Mouse (Mus musculus) myocyte (in vitro differentiated cells): ENCODE measurements around the gene Rnaseh2c. TPM values are rescaled to one million over a fixed set of nuclear protein-coding genes. Genes with fewer than 3 reads are reported as not detected.

Experiments
- H3K27me3 ChIP-seq: one replicate; pipeline ENCODE4 v1.6.1; 2011; ENCODE audit not compliant: control insufficient read depth, insufficient read depth, insufficient read length
- H3K36me3 ChIP-seq: one replicate; pipeline ENCODE4 v1.6.1; 2011; ENCODE audit not compliant: control insufficient read depth, insufficient read depth
- H3K4me2 ChIP-seq: one replicate; pipeline ENCODE4 v1.6.1; 2011; ENCODE audit warnings: low read depth, control low read depth
- H3K4me3 ChIP-seq: one replicate; pipeline ENCODE4 v1.5.1; 2011; ENCODE audit warnings: mild to moderate bottlenecking, control low read depth, moderate library complexity
- H3K79me2 ChIP-seq: one replicate; pipeline ENCODE4 v1.6.1; 2011; ENCODE audit not compliant: control insufficient read depth, insufficient read depth
- H3ac ChIP-seq: one replicate; pipeline ENCODE4 v1.6.1; 2011; ENCODE audit not compliant: control insufficient read depth, insufficient read length
- CEBPB ChIP-seq: IDR thresholded peaks from 2 replicates; pipeline ENCODE4 v1.6.1; 2011; ENCODE audit warnings: mild to moderate bottlenecking, moderate library complexity; ENCODE audit not compliant: poor library complexity, insufficient read depth, severe bottlenecking
- E2F4 ChIP-seq: IDR thresholded peaks from one replicate; pipeline ENCODE4 v1.6.1; 2011; ENCODE audit warnings: mild to moderate bottlenecking, control low read depth, moderate library complexity; ENCODE audit not compliant: insufficient read depth
- MAX ChIP-seq: IDR thresholded peaks from one replicate; pipeline ENCODE4 v1.6.1; 2011; ENCODE audit warnings: low read depth, mild to moderate bottlenecking, control low read depth
- MYOD1 ChIP-seq, 3 experiments: IDR thresholded peaks; one replicate each; pipeline ENCODE4 v1.6.1; 2011; ENCODE audit warnings: control low read depth in 2 of 3, low read depth in 2 of 3, mild to moderate bottlenecking in 2 of 3, moderate library complexity in 1 of 3; ENCODE audit not compliant: insufficient read length in 2 of 3, control insufficient read depth in 1 of 3
- MYOG ChIP-seq, 3 experiments: IDR thresholded peaks; one replicate each; pipeline ENCODE4 v1.6.1; 2011; ENCODE audit warnings: control low read depth in 2 of 3, low read depth in 2 of 3, mild to moderate bottlenecking in 2 of 3; ENCODE audit not compliant: insufficient read length in 2 of 3, control insufficient read depth in 1 of 3, insufficient read depth in 1 of 3
- POLR2A ChIP-seq: IDR thresholded peaks from one replicate; pipeline ENCODE4 v1.6.1; 2011; ENCODE audit warnings: low read depth, mild to moderate bottlenecking, control low read depth, moderate library complexity; ENCODE audit not compliant: insufficient read length
- POLR2AphosphoS2 ChIP-seq: IDR thresholded peaks from one replicate; pipeline ENCODE4 v1.6.1; 2011; ENCODE audit warnings: low read depth, control low read depth; ENCODE audit not compliant: insufficient read length
- REST ChIP-seq: IDR thresholded peaks from one replicate; pipeline ENCODE4 v1.6.1; 2011; ENCODE audit warnings: mild to moderate bottlenecking, control low read depth, moderate library complexity; ENCODE audit not compliant: insufficient read depth, insufficient read length
- SRF ChIP-seq: IDR thresholded peaks from one replicate; pipeline ENCODE4 v1.6.1; 2011; ENCODE audit warnings: low read depth; ENCODE audit not compliant: control insufficient read depth, insufficient read length
- TCF12 ChIP-seq: IDR thresholded peaks from one replicate; pipeline ENCODE4 v1.6.1; 2011; ENCODE audit warnings: mild to moderate bottlenecking, control low read depth; ENCODE audit not compliant: poor library complexity, insufficient read depth, severe bottlenecking
- TCF3 ChIP-seq: IDR thresholded peaks from one replicate; pipeline ENCODE4 v1.6.1; 2011; ENCODE audit warnings: low read depth, control low read depth; ENCODE audit not compliant: insufficient read length
- USF1 ChIP-seq: IDR thresholded peaks from one replicate; pipeline ENCODE4 v1.6.1; 2011; ENCODE audit warnings: low read depth, mild to moderate bottlenecking, control low read depth, moderate library complexity
- polyA plus RNA-seq: library from polyadenylated mRNA; unstranded; fragments of >200 nt; fragmentation: generic; extraction: Trizol; gene quantifications from one replicate; pipeline ENCODE4 v1.2.1, GENCODE M21; 2012; ENCODE audit warnings: missing spikeins

Gene Rnaseh2c
- polyA plus RNA-seq, 1 experiment, result 31.9 TPM

- Histone ChIP-seq H3K4me3 (no peak overlapping the region), H3K79me2 (no peaks in the 10 kb centered on the region), H3K27me3 (no peaks in the 10 kb centered on the region), H3K4me2 (no peak overlapping the region), H3K36me3 (no peaks in the 10 kb centered on the region), H3ac (no peak overlapping the region)
- TF ChIP-seq CEBPB, result no peak
These were observed 23.6 kb downstream of the Rnaseh2c start for GRCm38 (mm10) chr19:5625311-5625710.

- Histone ChIP-seq H3K4me3 (no peak overlapping the region), H3K27me3 (no peaks in the 10 kb centered on the region), H3K36me3 (no peaks in the 10 kb centered on the region), H3K79me2 (no peaks in the 10 kb centered on the region), H3ac (no peak overlapping the region), H3K4me2 (no peak overlapping the region)
- no peak for TF ChIP-seq POLR2A
- TF ChIP-seq CEBPB, result no peak
- TF ChIP-seq TCF3, result no peak
- TF ChIP-seq USF1, result no peak
- TF ChIP-seq POLR2AphosphoS2, result no peak
- TF ChIP-seq MYOD1 (IDR thresholded peaks at IDR 0.05; ENCODE audit: control insufficient read depth in 1 of 3, insufficient read length in 2 of 3, low read depth in 2 of 3), result no peak
- TF ChIP-seq E2F4, result no peak
- TF ChIP-seq SRF, result no peak
- TF ChIP-seq REST, result no peak
- TF ChIP-seq MAX, result no peak
- no peak for TF ChIP-seq TCF12
- TF ChIP-seq MYOG (IDR thresholded peaks at IDR 0.05; ENCODE audit: control insufficient read depth in 1 of 3, insufficient read depth in 1 of 3, insufficient read length in 2 of 3, low read depth in 2 of 3), result no peak
These were observed 28.2 kb downstream of the Rnaseh2c start for GRCm38 (mm10) chr19:5629907-5630306.

- Histone ChIP-seq H3K79me2 (no peaks in the 10 kb centered on the region), H3K27me3 (no peaks in the 10 kb centered on the region), H3K4me2 (peak overlapping the region; percentile 46), H3ac (no peak overlapping the region), H3K36me3 (no peaks in the 10 kb centered on the region), H3K4me3 (no peak overlapping the region)
- no peak for TF ChIP-seq CEBPB
- no peak for TF ChIP-seq USF1
- no peak for TF ChIP-seq TCF3
- TF ChIP-seq REST, result no peak
- TF ChIP-seq TCF12, result peak; percentile 11
- peak; percentile 33 to 80 (median 64) for TF ChIP-seq MYOG (IDR thresholded peaks at IDR 0.05; ENCODE audit: control insufficient read depth in 1 of 3, insufficient read depth in 1 of 3, insufficient read length in 2 of 3, low read depth in 2 of 3)
- peak in 2 of 3 experiments; percentile 84 for TF ChIP-seq MYOD1 (IDR thresholded peaks at IDR 0.05; ENCODE audit: control insufficient read depth in 1 of 3, insufficient read length in 2 of 3, low read depth in 2 of 3)
These were observed 30.4 kb downstream of the Rnaseh2c start for GRCm38 (mm10) chr19:5632120-5632519.

GRCm38 (mm10) chr19:5636036-5636570, 34.4 kb downstream of the Rnaseh2c start:
- no peaks in the 10 kb centered on the region for H3K27me3 ChIP-seq
- no peak overlapping the region for H3K4me3 ChIP-seq
- H3ac ChIP-seq, result no peak overlapping the region
- peaks cover 12% of the 10 kb centered on the region for H3K79me2 ChIP-seq
- H3K36me3 ChIP-seq, result peaks cover 11% of the 10 kb centered on the region
- no peak overlapping the region for H3K4me2 ChIP-seq
- TF ChIP-seq TCF12 (no peak), MYOD1 (IDR thresholded peaks at IDR 0.05; ENCODE audit: control insufficient read depth in 1 of 3, insufficient read length in 2 of 3, low read depth in 2 of 3) (no peak), POLR2AphosphoS2 (no peak), CEBPB (no peak), USF1 (no peak), MAX (no peak), TCF3 (no peak), REST (no peak), SRF (no peak), POLR2A (no peak), MYOG (IDR thresholded peaks at IDR 0.05; ENCODE audit: control insufficient read depth in 1 of 3, insufficient read depth in 1 of 3, insufficient read length in 2 of 3, low read depth in 2 of 3) (no peak), E2F4 (no peak)

- peak overlapping the region; percentile 55 for H3K4me3 ChIP-seq
- peaks cover 11% of the 10 kb centered on the region for H3K36me3 ChIP-seq
- H3ac ChIP-seq, result peak overlapping the region; percentile 73
- peak overlapping the region; percentile 95 for H3K4me2 ChIP-seq
- TF ChIP-seq TCF12 (no peak), POLR2AphosphoS2 (no peak), REST (no peak), CEBPB (no peak), TCF3 (no peak), USF1 (no peak), SRF (no peak), MYOD1 (IDR thresholded peaks at IDR 0.05; ENCODE audit: control insufficient read depth in 1 of 3, insufficient read length in 2 of 3, low read depth in 2 of 3) (no peak), MYOG (IDR thresholded peaks at IDR 0.05; ENCODE audit: control insufficient read depth in 1 of 3, insufficient read depth in 1 of 3, insufficient read length in 2 of 3, low read depth in 2 of 3) (no peak), MAX (no peak), POLR2A (no peak)
- no peaks in the 10 kb centered on the region for H3K27me3 ChIP-seq
- H3K79me2 ChIP-seq, result peaks cover 12% of the 10 kb centered on the region
These were observed 34.9 kb downstream of the Rnaseh2c start for GRCm38 (mm10) chr19:5636571-5637041.
